Mouse (Mus musculus): Measurements from ENCODE around the gene Zfp541. TPM values are rescaled to one million over a fixed set of nuclear protein-coding genes. Genes with fewer than 3 reads are reported as not detected.

Zfp541 gene
- polyA plus RNA-seq, 1 experiment from 2014 or later: not detected

DNA sequence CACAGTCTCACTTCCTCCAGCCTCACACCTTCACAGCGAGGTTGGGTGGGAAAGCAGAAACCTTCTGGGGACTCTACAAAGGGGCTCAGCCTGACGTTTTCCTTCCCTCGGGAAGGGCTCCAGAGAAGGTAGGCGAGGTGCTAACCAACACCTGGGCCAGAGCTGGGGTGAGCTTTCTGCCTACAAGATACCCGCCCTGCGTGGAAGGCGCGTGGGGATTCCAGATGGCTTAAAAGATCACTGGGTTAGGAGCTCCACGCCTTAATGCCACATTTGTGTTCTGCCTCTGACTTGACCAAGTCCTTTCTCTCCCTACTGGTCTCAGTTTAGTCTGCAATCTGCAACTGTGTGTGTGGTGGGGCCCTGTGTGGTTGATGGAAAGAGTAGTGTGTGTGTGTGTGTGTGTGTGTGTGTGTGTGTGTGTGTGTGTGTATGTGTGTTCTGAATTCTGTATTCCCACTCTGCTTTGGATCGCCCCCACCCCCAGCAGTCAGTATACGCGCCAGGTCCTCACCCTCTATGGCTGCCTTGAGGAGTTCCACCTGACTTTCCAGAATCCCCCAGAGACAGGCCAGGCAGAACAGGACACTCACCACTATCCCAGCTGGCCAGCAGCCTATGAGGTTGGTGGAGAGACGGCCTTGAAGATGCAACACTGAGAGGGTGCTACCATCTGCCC lies 69.5 kb downstream of the Zfp541 start:
- ATAC-seq (ENCODE audit: insufficient number of reproducible peaks, insufficient read depth, low FRiP score, low read depth): no peak
- H3K9ac ChIP-seq (ENCODE audit: low read length): peak overlapping the region; percentile 74; the same call in 1 of the 2 replicates
- H3K36me3 ChIP-seq (ENCODE audit: control insufficient read depth, insufficient read depth, low read length): peaks cover 11% of the 10 kb centered on the region; the same call in 1 of the 2 replicates
- H3K4me2 ChIP-seq (ENCODE audit: low read length): peak overlapping the region; percentile 80
- H3K4me1 ChIP-seq (ENCODE audit: control insufficient read depth in 2 of 2, insufficient read depth in 2 of 2, low read length in 2 of 2): peaks cover 20 to 21% of the 10 kb centered on the region in 2 experiments
- H3K27ac ChIP-seq (replicated peaks in 1 of 2; ENCODE audit: control insufficient read depth in 1 of 2, insufficient read depth in 1 of 2, low read depth in 2 of 2, low read length in 2 of 2): no peak overlapping the region
- no peaks in the 10 kb centered on the region for H3K9me3 ChIP-seq (ENCODE audit: control insufficient read depth, low read length)
- no peaks in the 10 kb centered on the region for H3K27me3 ChIP-seq (ENCODE audit: control insufficient read depth, insufficient read depth, low read length)
- peak overlapping the region in 1 of 2 experiments; percentile 59; a peak in 2 of 4 replicates for H3K4me3 ChIP-seq (ENCODE audit: control insufficient read depth in 1 of 2, insufficient read depth in 1 of 2, low read depth in 1 of 2, low read length in 2 of 2)
- WGBS: 38% methylated on average over 13 of the region's 13 CpGs

DNA sequence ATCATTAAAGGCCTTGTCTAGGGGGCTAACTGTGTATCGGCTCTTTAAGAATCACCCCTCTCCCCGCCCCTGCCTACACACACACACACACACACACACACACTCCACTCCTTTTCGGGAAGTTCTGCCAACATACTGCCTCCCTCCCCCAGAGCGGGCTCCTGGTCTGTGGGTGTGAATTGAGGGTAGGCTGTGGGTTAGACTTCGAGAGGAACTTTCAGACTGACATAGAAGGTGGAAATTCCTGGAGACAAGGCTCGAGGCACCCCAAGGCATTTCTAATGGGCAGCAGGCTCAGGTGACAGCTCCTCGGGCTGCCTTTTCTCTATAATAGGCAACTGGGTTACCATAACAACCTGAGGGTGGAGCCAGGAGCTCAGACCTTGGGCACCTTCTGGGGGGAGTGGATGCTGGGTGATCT lies 70.6 kb downstream of the Zfp541 start:
- WGBS: 16% methylated on average over 7 of the region's 7 CpGs
- no peak for ATAC-seq (ENCODE audit: insufficient number of reproducible peaks, insufficient read depth, low FRiP score, low read depth)

DNA sequence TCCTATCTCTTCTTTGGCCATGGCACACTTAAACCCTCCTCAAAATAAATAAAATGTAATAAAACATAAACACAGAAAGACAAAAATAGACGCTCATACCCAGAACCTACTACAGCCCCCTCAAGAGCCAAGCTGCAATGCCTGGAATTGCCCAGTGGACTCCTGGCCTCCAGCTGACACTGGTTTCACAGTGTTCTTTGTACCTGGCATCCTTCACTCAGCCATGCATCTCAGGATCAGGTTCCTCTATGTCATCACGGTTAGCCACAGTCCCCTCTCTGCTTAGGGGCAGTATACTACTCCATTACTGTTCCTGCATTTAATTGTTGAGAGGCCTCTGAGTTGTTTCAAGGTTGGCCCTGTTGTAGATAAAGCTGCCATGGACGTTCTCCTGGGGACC lies 71.3 kb downstream of the Zfp541 start:
- Histone ChIP-seq H3K27ac (replicated peaks in 1 of 2; ENCODE audit: control insufficient read depth in 1 of 2, insufficient read depth in 1 of 2, low read depth in 2 of 2, low read length in 2 of 2) (no peak overlapping the region), H3K9me3 (ENCODE audit: control insufficient read depth, low read length) (no peaks in the 10 kb centered on the region), H3K4me1 (ENCODE audit: control insufficient read depth in 2 of 2, insufficient read depth in 2 of 2, low read length in 2 of 2) (peaks cover 20 to 21% of the 10 kb centered on the region in 2 experiments), H3K4me3 (ENCODE audit: control insufficient read depth in 1 of 2, insufficient read depth in 1 of 2, low read depth in 1 of 2, low read length in 2 of 2) (no peak overlapping the region), H3K27me3 (ENCODE audit: control insufficient read depth, insufficient read depth, low read length) (no peaks in the 10 kb centered on the region), H3K4me2 (ENCODE audit: low read length) (no peak overlapping the region), H3K36me3 (ENCODE audit: control insufficient read depth, insufficient read depth, low read length) (no peaks in the 10 kb centered on the region), H3K9ac (ENCODE audit: low read length) (no peak overlapping the region)
- 61% methylated on average over 3 of the region's 3 CpGs for WGBS
- no peak for ATAC-seq (ENCODE audit: insufficient number of reproducible peaks, insufficient read depth, low FRiP score, low read depth)

More for the DNA sequence above, 70.6 kb downstream of the Zfp541 start:
- Histone ChIP-seq H3K9me3 (ENCODE audit: control insufficient read depth, low read length) (no peaks in the 10 kb centered on the region), H3K27ac (replicated peaks in 1 of 2; ENCODE audit: control insufficient read depth in 1 of 2, insufficient read depth in 1 of 2, low read depth in 2 of 2, low read length in 2 of 2) (no peak overlapping the region), H3K4me3 (ENCODE audit: control insufficient read depth in 1 of 2, insufficient read depth in 1 of 2, low read depth in 1 of 2, low read length in 2 of 2) (no peak overlapping the region), H3K27me3 (ENCODE audit: control insufficient read depth, insufficient read depth, low read length) (no peaks in the 10 kb centered on the region), H3K36me3 (ENCODE audit: control insufficient read depth, insufficient read depth, low read length) (peaks cover 3% of the 10 kb centered on the region; the same call in 1 of the 2 replicates), H3K9ac (ENCODE audit: low read length) (no peak overlapping the region), H3K4me2 (ENCODE audit: low read length) (no peak overlapping the region), H3K4me1 (ENCODE audit: control insufficient read depth in 2 of 2, insufficient read depth in 2 of 2, low read length in 2 of 2) (peaks cover 20 to 21% of the 10 kb centered on the region in 2 experiments)

DNA sequence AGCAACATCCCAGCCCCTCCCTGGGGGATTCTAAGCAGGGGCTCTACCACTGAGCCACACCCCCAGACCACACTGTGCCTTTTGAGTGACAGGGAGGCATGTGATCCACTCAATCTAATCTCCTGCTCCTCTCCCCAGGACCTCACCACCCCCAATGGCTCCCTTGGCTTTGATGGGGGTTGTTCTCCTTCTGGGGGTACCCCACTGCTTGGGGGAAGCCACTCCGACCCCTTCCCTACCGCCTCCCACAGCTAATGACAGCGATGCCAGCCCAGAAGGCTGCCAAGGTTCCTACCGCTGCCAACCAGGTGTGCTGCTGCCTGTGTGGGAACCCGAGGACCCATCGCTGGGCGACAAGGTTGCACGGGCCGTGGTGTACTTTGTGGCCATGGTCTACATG lies 72.1 kb downstream of the Zfp541 start:
- WGBS: 87% methylated on average over 9 of the region's 9 CpGs
- Histone ChIP-seq H3K9me3 (ENCODE audit: control insufficient read depth, low read length) (no peaks in the 10 kb centered on the region), H3K36me3 (ENCODE audit: control insufficient read depth, insufficient read depth, low read length) (no peaks in the 10 kb centered on the region), H3K4me3 (ENCODE audit: control insufficient read depth in 1 of 2, insufficient read depth in 1 of 2, low read depth in 1 of 2, low read length in 2 of 2) (no peak overlapping the region), H3K4me1 (ENCODE audit: control insufficient read depth in 2 of 2, insufficient read depth in 2 of 2, low read length in 2 of 2) (peaks cover 15% of the 10 kb centered on the region in 2 experiments; a peak in 3 of 4 replicates), H3K27me3 (ENCODE audit: control insufficient read depth, insufficient read depth, low read length) (no peaks in the 10 kb centered on the region), H3K4me2 (ENCODE audit: low read length) (no peak overlapping the region), H3K27ac (replicated peaks in 1 of 2; ENCODE audit: control insufficient read depth in 1 of 2, insufficient read depth in 1 of 2, low read depth in 2 of 2, low read length in 2 of 2) (no peak overlapping the region), H3K9ac (ENCODE audit: low read length) (no peak overlapping the region)
- ATAC-seq (ENCODE audit: insufficient number of reproducible peaks, insufficient read depth, low FRiP score, low read depth): no peak

DNA sequence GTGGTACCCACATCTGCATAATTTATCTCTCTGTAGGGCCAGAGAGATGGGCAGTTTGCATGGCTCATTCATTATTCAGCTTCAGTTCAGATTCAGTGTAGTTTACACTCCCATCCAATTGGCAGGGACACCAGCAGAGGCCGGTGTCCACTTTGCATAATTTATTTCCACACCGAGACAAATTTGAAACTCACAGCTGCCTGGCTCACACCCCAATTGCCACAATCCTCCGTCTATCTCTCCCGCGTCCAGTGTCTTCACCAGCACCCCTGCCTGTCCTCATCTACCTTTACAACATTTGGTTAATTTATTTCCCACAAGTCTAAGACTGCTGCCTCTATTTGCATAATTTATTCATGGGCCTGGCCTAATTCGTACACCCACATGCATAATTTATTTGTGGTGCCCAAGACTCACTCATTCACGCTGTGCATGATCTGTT lies 73.4 kb downstream of the Zfp541 start:
- peaks cover 6% of the 10 kb centered on the region in 2 experiments; a peak in 3 of 4 replicates for H3K4me1 ChIP-seq (ENCODE audit: control insufficient read depth in 2 of 2, insufficient read depth in 2 of 2, low read length in 2 of 2)
- H3K9ac ChIP-seq (ENCODE audit: low read length): no peak overlapping the region
- no peaks in the 10 kb centered on the region for H3K36me3 ChIP-seq (ENCODE audit: control insufficient read depth, insufficient read depth, low read length)
- H3K27me3 ChIP-seq (ENCODE audit: control insufficient read depth, insufficient read depth, low read length): no peaks in the 10 kb centered on the region
- no peaks in the 10 kb centered on the region for H3K9me3 ChIP-seq (ENCODE audit: control insufficient read depth, low read length)
- no peak overlapping the region for H3K4me2 ChIP-seq (ENCODE audit: low read length)
- 69% methylated on average over 7 of the region's 7 CpGs for WGBS
- no peak for ATAC-seq (ENCODE audit: insufficient number of reproducible peaks, insufficient read depth, low FRiP score, low read depth)
- H3K27ac ChIP-seq (replicated peaks in 1 of 2; ENCODE audit: control insufficient read depth in 1 of 2, insufficient read depth in 1 of 2, low read depth in 2 of 2, low read length in 2 of 2): no peak overlapping the region
- H3K4me3 ChIP-seq (ENCODE audit: control insufficient read depth in 1 of 2, insufficient read depth in 1 of 2, low read depth in 1 of 2, low read length in 2 of 2): no peak overlapping the region

Other genes with a start within 250 kb of the Zfp541 start
- not detected in 2 replicates for gene Obox6, start 222.1 kb upstream of the Zfp541 start, polyA plus RNA-seq (2014; fragmentation: Nextera tagmentation; extraction: Ambion mirVana)
- gene Crx, start 181.8 kb upstream of the Zfp541 start, polyA plus RNA-seq (2014; fragmentation: Nextera tagmentation; extraction: Ambion mirVana): not detected in 2 replicates
- gene Crxos, start 179.2 kb upstream of the Zfp541 start, polyA plus RNA-seq (2014; fragmentation: Nextera tagmentation; extraction: Ambion mirVana): not detected in 2 replicates
- 828 and 831 TPM in 2 replicates for gene Selenow, start 139.4 kb upstream of the Zfp541 start, polyA plus RNA-seq (2014; fragmentation: Nextera tagmentation; extraction: Ambion mirVana)
- gene Nop53, start 115.7 kb upstream of the Zfp541 start, polyA plus RNA-seq (2014; fragmentation: Nextera tagmentation; extraction: Ambion mirVana): 120 and 121 TPM in 2 replicates
- 37.4 and 43.5 TPM in 2 replicates for gene Ehd2, start 94.2 kb upstream of the Zfp541 start, polyA plus RNA-seq (2014; fragmentation: Nextera tagmentation; extraction: Ambion mirVana)
- 5.0 and 5.4 TPM in 2 replicates for gene Bicra, start 13.9 kb upstream of the Zfp541 start, polyA plus RNA-seq (2014; fragmentation: Nextera tagmentation; extraction: Ambion mirVana)
- gene Napa, start 36.6 kb downstream of the Zfp541 start, polyA plus RNA-seq (2014; fragmentation: Nextera tagmentation; extraction: Ambion mirVana): 159 and 161 TPM in 2 replicates
- 31.2 and 32.0 TPM in 2 replicates for gene Kptn, start 58.1 kb downstream of the Zfp541 start, polyA plus RNA-seq (2014; fragmentation: Nextera tagmentation; extraction: Ambion mirVana)
- gene Slc8a2, start 68.0 kb downstream of the Zfp541 start, polyA plus RNA-seq (2014; fragmentation: Nextera tagmentation; extraction: Ambion mirVana): 0.15 TPM in 2 replicates
- 15.1 and 15.5 TPM in 2 replicates for gene Meis3, start 113.3 kb downstream of the Zfp541 start, polyA plus RNA-seq (2014; fragmentation: Nextera tagmentation; extraction: Ambion mirVana)
- 5.3 and 7.8 TPM in 2 replicates for gene Dhx34, start 160.2 kb downstream of the Zfp541 start, polyA plus RNA-seq (2014; fragmentation: Nextera tagmentation; extraction: Ambion mirVana)
- 0.80 and 0.94 TPM in 2 replicates for gene C5ar2, start 182.3 kb downstream of the Zfp541 start, polyA plus RNA-seq (2014; fragmentation: Nextera tagmentation; extraction: Ambion mirVana)
- gene C5ar1, start 197.7 kb downstream of the Zfp541 start, polyA plus RNA-seq (2014; fragmentation: Nextera tagmentation; extraction: Ambion mirVana): 3.3 and 3.7 TPM in 2 replicates
- gene Inafm1, start 211.8 kb downstream of the Zfp541 start, polyA plus RNA-seq (2014; fragmentation: Nextera tagmentation; extraction: Ambion mirVana): 9.9 and 11.7 TPM in 2 replicates
- 10.6 and 11.2 TPM in 2 replicates for gene Ccdc9, start 225.0 kb downstream of the Zfp541 start, polyA plus RNA-seq (2014; fragmentation: Nextera tagmentation; extraction: Ambion mirVana)
- 3.8 and 5.2 TPM in 2 replicates for gene Bbc3, start 246.6 kb downstream of the Zfp541 start, polyA plus RNA-seq (2014; fragmentation: Nextera tagmentation; extraction: Ambion mirVana)

All from heart, embryonic 14.5 days (tissue).